Mouse (Mus musculus) central nervous system, embryonic 18 days (tissue): ENCODE measurements around the gene Dop1b. TPM values are rescaled to one million over a fixed set of nuclear protein-coding genes. Genes with fewer than 3 reads are reported as not detected.

Source experiments
- polyA plus RNA-seq: library from polyadenylated mRNA; depleted of rRNA; stranded (reverse); fragments of >200 nt; gene quantifications from 2 replicates; pipeline ENCODE4 v1.2.3, GENCODE M21; 2012; rRNA removed

The Dop1b gene
- 60.8 and 61.3 TPM in 2 replicates for polyA plus RNA-seq

GRCm38 (mm10) chr16:93711411-93712188 lies at the start of gene Dop1b:
TSS of gene Dop1b (plus strand) at chr16:93711904.

GRCm38 (mm10) chr16:93682689-93683507 lies 28.8 kb upstream of the Dop1b start, which contains the start of gene Cbr3:
TSS of gene Cbr3 (plus strand) at chr16:93683215.

GRCm38 (mm10) chr16:93831627-93832395 lies 120.1 kb downstream of the Dop1b start, which contains the start of gene Morc3:
TSS of gene Morc3 (plus strand) at chr16:93832121.

Other genes with a start within 250 kb of the Dop1b start
- gene Setd4, start 107.8 kb upstream of the Dop1b start, polyA plus RNA-seq, result 19.9 and 23.2 TPM in 2 replicates
- gene Cbr1, start 106.1 kb upstream of the Dop1b start, polyA plus RNA-seq, result 173 TPM in 2 replicates
- not detected in 2 replicates for gene Gm5678, start 83.8 kb upstream of the Dop1b start, polyA plus RNA-seq
- 3.4 and 4.6 TPM in 2 replicates for gene Cbr3, start 28.7 kb upstream of the Dop1b start, polyA plus RNA-seq
- 33.7 and 36.6 TPM in 2 replicates for gene Morc3, start 120.2 kb downstream of the Dop1b start, polyA plus RNA-seq
- gene Chaf1b, start 172.0 kb downstream of the Dop1b start, polyA plus RNA-seq, result 12.7 and 13.5 TPM in 2 replicates